Mouse (Mus musculus) E14TG2a.4 (cell line): ENCODE measurements around the gene Zfp663.

Experiments used
- CTCF ChIP-seq: conservative IDR thresholded peaks from 2 replicates; pipeline ENCODE4 v1.5.1; 2014; ENCODE audit warnings: low read length
- NANOG ChIP-seq: IDR thresholded peaks from 2 replicates; pipeline ENCODE4 v1.6.1; 2014; ENCODE audit warnings: borderline replicate concordance, low read length, mixed read lengths

DNA sequence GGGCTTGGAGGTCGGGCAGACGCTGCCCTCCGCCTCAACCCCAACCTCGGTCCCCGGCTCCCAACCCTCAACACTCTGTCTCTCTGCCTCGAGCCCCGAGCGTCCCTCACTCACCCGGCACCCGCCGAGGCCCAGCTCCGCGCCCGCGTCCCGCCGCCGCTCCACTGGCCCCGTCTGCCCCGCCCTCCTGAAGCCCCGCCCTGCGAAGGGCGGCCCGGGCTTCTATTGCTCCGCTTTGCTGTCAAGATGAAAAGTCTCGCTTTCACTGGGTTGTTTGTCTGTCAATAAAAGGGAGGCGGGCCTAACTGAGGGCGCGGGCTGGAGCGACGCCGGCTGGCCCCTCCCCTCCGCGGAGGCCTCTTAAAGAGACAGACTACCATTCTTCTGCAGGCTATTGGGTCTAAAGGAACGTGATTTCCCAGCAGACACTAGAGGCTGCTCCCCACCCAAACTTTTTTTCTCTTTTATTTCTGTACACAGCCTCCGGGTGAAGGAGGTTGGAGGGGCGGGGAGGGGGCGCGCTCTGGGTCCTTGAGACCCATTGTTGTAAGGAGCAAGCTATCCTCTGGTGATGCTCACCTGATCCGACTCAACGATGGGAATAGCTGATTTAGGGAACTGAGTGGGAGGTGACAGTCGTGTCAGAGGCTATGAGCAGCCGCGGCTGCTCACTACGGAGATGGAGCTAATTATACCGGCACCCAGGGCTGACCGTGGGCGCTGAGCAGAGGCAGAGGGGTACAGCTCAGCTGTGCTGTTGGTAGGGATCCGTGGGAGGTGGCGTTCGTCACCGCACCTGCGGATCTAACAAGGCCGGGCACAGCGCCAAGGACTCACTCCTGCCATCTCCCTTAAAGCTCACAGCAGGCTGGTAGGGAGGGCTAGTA lies 42.0 kb downstream of the Zfp663 start, which contains the start of gene Elmo2:
- TF ChIP-seq CTCF (no peak), NANOG (no peak)
